Mouse (Mus musculus) brain, embryonic 14.5 days (tissue): ENCODE measurements around the gene Trim9.

Source experiments
- CTCF ChIP-seq: fragments of 200-500 bp; IDR thresholded peaks from 2 replicates; pipeline ENCODE4 v1.5.1; 2012; ENCODE audit warnings: inconsistent platforms, mild to moderate bottlenecking, moderate library complexity, borderline replicate concordance; ENCODE audit not compliant: insufficient read depth, insufficient read length; ENCODE audit errors: extremely low read depth
- POLR2A ChIP-seq: fragments of 200-500 bp; IDR thresholded peaks from 2 replicates; pipeline ENCODE4 v1.6.1; 2012; ENCODE audit warnings: mild to moderate bottlenecking, inconsistent platforms, borderline replicate concordance; ENCODE audit not compliant: poor library complexity, insufficient read depth, insufficient read length, severe bottlenecking; ENCODE audit errors: extremely low read depth

- TF ChIP-seq CTCF = no peak
- TF ChIP-seq POLR2A = no peak
These were observed 12.9 kb upstream of the Trim9 start for GRCm38 (mm10) chr12:70360276-70360675.
